Mouse (Mus musculus) G1E-ER4 (cell line): ENCODE data around the gene Sf3b2. TPM values are rescaled to one million over a fixed set of nuclear protein-coding genes. Genes with fewer than 3 reads are reported as not detected.

ENCODE experiments used
- GATA1 ChIP-seq: IDR thresholded peaks from one replicate; pipeline ENCODE4 v1.8.0; 2012; ENCODE audit warnings: low read length, inconsistent platforms
- polyA plus RNA-seq: library from polyadenylated mRNA; stranded (reverse); fragments of >175 nt; gene quantifications from 2 replicates; pipeline ENCODE4 v1.2.3, GENCODE M21; 2012

Sf3b2 gene
- 445 and 471 TPM in 2 replicates for polyA plus RNA-seq

- no peak for TF ChIP-seq GATA1
Measured at GRCm38 (mm10) chr19:5294972-5295735, at the start of gene Sf3b2. TSS of gene Sf3b2 (minus strand) at chr19:5295455.

- no peak for TF ChIP-seq GATA1
Measured at GRCm38 (mm10) chr19:5341360-5341759, 46.1 kb upstream of the Sf3b2 start.

GRCm38 (mm10) chr19:5337975-5338374 is 42.7 kb upstream of the Sf3b2 start:
- TF ChIP-seq GATA1: no peak

- no peak for TF ChIP-seq GATA1
Measured at GRCm38 (mm10) chr19:5335441-5335840, 40.2 kb upstream of the Sf3b2 start, which contains the start of gene Catsper1. TSS of gene Catsper1 (plus strand) at chr19:5335741.

- no peak for TF ChIP-seq GATA1
Measured at GRCm38 (mm10) chr19:5334741-5335140, 39.5 kb upstream of the Sf3b2 start.

GRCm38 (mm10) chr19:5327970-5328369 is 32.7 kb upstream of the Sf3b2 start:
- no peak for TF ChIP-seq GATA1

GRCm38 (mm10) chr19:5323801-5324200 is 28.5 kb upstream of the Sf3b2 start:
- no peak for TF ChIP-seq GATA1

GRCm38 (mm10) chr19:5313189-5313588 is 17.9 kb upstream of the Sf3b2 start:
- TF ChIP-seq GATA1: no peak

GRCm38 (mm10) chr19:5309025-5309424 is 13.8 kb upstream of the Sf3b2 start:
- no peak for TF ChIP-seq GATA1

- no peak for TF ChIP-seq GATA1
Measured at GRCm38 (mm10) chr19:5306968-5307734, 11.9 kb upstream of the Sf3b2 start.

GRCm38 (mm10) chr19:5306279-5306678 is 11.0 kb upstream of the Sf3b2 start:
- TF ChIP-seq GATA1: no peak

- TF ChIP-seq GATA1: no peak
Measured at GRCm38 (mm10) chr19:5302455-5302854, 7.2 kb upstream of the Sf3b2 start.

GRCm38 (mm10) chr19:5300588-5300987 is 5.3 kb upstream of the Sf3b2 start:
- no peak for TF ChIP-seq GATA1

- TF ChIP-seq GATA1: no peak
Measured at GRCm38 (mm10) chr19:5297903-5298800, 2.9 kb upstream of the Sf3b2 start, which contains the start of gene Gal3st3. TSS of gene Gal3st3 (plus strand) at chr19:5298331.

- no peak for TF ChIP-seq GATA1
Measured at GRCm38 (mm10) chr19:5296630-5297029, 1.4 kb upstream of the Sf3b2 start.

GRCm38 (mm10) chr19:5295736-5296075 is 451 bp upstream of the Sf3b2 start:
- no peak for TF ChIP-seq GATA1
